Mouse (Mus musculus) T-helper 17 cell (primary cell): ENCODE data around the gene Tmeff2.

ENCODE experiments used
- in situ Hi-C, 2 experiments: fragments of 300-600 bp; cut with MboI, MseI; formaldehyde crosslinking; loops; 1 replicate in 1 of 2; 2 replicates in 1 of 2; pipeline ENCODE4 v1.15.1; 2025; ENCODE audit warnings: high pct_unique_total_duplicates in 2 of 2

Tmeff2 gene

DNA sequence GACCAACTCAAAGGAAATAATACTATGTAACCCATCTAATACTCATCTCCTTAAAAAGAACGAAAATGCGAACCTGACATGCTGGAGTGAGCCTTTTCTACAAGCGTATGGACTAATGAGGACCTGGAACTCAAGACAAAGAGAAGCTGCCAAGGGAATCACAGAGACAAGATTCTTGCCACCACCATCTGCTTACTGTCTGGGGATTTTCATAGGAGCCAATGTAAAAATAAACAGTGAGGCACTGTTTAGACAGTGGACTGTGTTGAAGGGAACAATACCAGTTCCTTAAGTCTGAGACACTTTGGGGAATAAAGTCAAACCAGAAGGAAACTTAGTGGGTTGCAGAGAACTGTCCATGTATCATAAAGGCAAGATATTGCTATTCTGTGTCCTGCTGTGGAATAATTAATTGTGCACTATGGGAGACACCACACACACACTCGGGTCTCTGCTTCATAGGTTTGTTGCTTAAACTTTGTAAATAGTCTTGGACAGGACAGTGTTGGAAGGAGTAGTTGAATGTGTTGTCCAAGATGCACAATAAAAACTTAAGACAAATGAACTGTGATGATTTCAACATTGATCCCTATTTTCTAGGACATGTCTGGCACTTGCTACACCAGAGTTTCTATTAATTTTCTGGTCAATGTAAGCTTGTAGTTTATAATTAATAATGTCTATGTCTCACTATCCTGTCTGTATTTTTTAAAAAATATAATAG lies 79.1 kb downstream of the Tmeff2 start:
- in situ Hi-C loops = no loop called here

DNA sequence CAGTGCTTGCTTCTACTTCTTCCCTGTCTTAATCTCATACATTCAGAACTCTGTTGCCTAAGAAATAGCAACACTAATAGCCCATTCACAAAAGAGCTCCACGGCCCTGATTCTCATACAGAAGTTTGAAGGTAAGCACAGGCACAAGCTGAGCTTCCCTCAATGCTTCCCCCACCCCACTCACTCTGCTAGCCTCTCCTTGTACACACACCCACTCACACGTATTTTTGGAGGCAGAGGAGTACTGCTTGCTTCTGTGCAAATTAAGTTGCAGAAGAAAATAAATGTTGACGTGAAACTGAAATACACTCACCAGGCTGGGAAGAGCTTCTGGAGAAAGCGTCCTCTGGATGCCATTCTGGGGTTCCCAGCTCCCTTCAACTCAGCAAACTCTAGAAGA lies 80.1 kb downstream of the Tmeff2 start:
- in situ Hi-C loops = no loop called here

DNA sequence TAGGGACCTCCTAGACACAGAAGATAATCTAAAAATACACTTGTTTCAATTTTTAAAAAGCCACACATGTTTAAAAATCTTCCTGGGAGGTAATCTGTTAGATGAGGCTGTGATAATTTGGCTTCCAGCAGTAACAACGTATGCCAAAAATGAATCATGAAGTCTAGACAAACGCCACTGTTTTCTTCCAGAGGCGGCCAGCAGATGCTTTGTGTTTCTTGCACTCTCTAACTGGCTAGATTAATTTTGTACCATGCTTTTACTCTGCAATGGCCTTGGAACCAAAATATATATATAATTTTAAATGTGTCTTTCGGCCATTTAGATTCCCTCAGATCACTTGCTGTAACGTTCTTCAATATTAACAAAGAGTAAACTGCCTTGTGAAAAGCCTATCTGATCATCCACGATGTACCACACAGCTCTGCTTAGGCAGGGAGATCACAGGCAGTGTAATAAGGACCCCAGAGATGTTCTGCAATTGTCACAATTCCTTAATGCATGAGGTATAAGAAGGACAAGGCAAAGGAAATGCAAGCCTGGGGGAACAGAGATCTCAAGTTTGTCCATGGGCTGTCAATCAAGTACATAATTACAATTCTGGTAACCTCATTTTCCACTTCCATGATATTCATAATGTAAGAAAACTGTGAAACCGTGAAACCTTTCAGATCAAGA lies 80.8 kb downstream of the Tmeff2 start:
- in situ Hi-C loops = no loop called here

DNA sequence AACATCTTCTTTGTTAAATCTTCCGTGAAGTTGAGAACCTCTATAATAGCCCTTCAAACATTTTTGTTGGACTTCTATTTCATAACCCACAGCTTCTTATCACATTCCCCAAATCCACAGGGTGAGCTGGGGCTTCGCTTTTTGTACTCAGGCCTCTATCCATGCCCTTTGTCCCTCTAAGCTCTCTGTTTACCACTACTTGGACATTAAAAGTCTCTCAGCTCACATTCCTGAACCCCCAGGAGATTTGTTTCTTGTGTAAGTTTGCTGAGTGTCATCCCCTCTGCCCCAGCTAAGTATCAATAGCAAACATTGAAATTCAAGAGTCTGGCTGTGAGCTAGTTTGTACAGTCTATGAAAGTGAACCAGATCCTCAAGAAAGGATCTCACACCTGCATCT lies 90.2 kb downstream of the Tmeff2 start:
- in situ Hi-C loops = loop anchor here in 1 of 2 experiments (10.0 kb wide), 1 partner anchor 884 kb away; no protein-coding TSS in a partner anchor

DNA sequence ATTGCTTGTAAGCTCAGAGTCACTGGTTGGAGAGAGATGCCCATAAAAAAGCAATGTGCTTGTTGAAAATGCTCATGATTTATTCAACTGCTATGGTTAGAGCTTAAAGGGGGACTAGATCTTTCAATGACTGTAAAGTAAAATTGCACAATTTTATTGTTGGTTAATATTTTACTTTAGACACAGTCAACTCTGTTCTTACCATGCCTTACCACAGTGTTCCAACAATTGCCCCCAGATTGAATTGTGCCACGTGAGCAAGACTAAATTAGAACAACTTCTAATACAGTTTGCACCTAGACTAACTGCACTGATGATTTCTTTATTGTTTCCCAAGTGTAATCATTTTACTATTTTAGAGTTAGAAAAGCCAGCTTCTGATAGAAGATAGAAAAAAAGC lies 94.1 kb downstream of the Tmeff2 start:
- in situ Hi-C loops = loop anchor here in 1 of 2 experiments (10.0 kb wide), 1 partner anchor 880 kb away; no protein-coding TSS in a partner anchor

DNA sequence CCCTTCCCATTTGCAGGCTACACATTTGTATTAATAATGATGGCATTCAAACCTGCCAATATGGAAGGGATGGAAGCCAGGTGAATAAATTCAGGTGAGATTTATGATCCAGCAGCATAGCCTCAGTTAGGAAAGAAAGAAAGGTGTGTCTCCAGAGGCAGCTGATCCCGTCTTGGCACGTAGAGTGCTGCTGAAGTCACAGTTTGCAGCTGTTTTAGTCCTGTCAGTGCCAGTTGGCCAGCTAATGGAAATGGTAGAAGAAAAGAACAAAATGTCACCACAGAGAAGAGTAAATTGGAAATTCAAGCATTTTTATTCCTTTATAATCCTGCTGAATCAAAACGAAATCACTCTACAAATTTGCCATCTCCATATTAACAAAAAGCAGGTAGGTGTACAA lies 99.3 kb downstream of the Tmeff2 start:
- in situ Hi-C loops = loop anchor here in 1 of 2 experiments (10.0 kb wide), 2 partner anchors 875 to 1635 kb away; partner anchors contain the start of gene Nemp2

DNA sequence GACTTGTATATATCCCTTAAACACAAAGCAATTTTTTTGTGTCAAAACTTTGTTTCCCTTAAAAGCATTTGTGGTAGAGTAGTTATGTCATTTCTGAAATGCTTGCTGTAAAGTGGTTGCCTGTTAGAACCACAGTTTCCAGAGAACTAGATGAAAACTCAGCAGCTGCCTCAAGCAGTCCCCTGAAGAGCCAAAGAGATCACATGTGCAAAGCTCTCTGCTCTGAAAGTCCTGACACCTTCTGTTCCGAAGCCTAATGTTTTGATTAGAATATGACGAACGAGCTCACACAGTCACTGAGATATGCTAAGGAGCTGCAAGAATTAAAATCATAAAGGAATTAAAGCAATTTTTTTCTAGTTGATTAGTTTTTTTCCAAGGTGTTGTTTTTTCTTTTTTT lies 107.9 kb downstream of the Tmeff2 start:
- in situ Hi-C loops = loop anchor here in 1 of 2 experiments (10.0 kb wide), 1 partner anchor 1626 kb away; the partner anchor contains the start of gene Nemp2

DNA sequence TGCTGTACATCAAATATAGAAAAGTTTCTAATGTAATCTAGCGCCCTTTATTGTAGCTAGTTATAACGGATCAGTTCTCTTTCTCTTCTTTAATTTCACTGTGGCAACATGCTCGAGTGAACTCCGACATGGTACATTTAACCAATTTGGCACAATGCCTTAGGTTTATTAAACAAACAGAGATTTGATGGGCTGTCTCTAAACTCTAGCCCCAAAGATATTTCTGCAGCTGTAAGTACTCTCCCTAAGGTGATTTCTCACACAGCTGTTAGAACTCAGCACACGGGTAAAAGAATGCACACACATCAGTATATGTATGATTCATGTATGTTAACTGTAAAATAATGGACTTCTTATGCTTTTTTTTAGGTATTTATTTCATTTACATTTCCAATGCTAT lies 139.8 kb downstream of the Tmeff2 start:
- in situ Hi-C loops = no loop called here

DNA sequence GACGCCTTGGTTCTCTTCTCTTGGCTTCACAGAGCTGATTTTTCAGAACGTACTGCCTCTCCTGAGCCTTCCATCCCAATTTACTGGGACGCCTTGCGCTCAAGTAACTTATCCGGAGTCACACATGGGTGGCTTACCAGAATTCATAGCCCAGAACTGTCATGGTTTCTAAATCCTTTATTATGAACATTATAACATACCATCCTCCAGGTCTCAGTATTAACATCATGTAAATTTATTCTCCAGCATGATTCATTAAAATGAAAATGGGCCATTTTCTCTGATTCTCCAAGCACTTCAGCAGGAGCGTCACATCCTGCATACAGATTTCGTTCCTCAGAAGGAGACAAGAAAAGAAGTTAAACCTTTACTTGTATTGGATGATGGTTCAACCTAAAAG lies 144.4 kb downstream of the Tmeff2 start:
- in situ Hi-C loops = no loop called here

DNA sequence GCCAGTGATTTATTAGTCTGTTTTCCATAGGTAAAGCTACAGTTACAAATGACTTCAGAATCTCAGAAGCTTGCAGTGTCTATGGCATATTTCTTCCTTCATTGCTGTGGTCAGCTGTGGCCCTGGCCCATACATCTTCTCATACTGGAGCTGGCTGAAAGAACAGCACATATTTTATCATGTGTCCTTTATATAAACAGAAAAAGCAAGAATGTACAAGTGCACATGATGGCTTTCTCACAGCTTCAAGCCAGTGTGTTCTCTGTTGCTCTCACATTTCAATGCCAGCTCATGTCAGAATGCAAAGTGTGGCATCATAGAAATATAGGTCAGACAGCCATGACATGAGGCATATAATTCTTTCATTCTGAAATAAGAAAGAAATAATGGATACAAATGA lies 164.1 kb downstream of the Tmeff2 start:
- in situ Hi-C loops = no loop called here

DNA sequence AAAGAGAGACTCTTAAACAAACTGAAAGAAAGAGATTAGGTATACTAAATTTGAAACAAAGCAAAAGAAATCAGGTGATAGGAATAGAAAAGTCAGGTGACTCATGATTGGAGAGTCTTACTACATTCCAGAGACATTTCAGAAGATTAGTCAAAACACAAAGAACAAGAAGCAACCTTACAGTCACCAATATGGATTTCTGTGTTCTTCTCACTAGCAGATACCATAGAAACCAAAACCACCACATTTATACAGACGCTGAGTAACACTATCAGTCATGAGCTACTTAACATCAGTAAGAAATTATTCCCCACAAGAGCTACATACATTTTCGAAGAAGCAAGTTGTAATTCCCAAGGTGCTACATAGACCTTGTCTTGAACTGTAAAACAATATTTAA lies 165.2 kb downstream of the Tmeff2 start:
- in situ Hi-C loops = no loop called here

DNA sequence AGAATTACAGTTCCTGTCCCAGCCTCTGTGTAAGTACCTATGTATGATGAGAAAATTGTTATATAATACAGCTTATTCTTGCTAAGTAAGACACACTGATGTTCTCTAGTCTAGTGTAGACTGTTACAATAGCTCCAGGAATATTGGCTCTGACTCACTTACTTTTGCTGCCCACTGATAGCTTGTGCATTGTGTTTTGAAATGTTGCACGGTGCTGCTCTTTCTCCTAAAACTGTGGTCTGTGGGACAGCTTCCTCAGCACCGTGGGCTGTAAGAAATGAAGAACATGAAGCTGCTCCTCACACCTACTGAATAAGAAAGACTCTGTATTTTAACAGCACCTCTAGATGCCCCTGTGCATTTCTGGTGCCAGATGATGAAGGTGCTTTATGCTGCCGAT lies 168.4 kb downstream of the Tmeff2 start:
- in situ Hi-C loops = no loop called here

DNA sequence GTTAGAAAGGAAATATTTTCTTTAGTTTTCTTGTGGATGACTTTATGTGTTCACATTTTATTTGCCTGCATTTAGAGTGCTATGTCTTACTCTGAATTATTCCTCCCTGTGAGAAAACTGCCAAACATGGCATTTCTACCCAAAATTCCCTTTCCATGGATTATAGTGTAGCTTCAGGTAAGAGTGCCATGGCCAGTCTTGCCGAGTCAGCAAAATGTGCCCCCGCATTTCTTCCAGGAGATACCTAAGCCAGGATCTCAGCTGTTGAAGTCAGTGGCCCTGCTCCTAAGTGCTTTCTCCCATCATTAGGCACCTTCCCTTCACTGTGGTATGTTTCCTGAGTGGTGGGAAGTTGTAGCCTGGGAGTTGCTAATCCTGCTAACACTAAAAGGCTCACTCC lies 168.8 kb downstream of the Tmeff2 start:
- in situ Hi-C loops = no loop called here

DNA sequence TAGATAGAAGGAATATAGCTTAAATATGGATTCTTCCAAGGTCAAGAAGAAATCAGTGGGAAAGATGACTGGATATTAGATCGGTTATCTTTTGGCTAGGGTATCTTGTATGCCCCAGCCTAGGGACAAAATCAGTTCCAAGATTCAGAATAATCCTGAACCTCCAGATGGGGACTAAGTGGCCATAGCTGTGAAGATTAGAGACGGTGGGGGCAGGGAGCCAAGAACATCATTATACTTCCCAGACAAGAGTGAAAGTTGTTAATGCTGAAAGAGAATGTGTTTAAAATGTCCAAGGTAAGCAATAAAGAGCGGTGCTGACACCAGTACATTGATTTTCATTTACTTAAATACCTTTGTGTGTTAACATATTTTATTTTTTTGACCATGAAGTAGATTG lies 173.6 kb downstream of the Tmeff2 start:
- in situ Hi-C loops = no loop called here

DNA sequence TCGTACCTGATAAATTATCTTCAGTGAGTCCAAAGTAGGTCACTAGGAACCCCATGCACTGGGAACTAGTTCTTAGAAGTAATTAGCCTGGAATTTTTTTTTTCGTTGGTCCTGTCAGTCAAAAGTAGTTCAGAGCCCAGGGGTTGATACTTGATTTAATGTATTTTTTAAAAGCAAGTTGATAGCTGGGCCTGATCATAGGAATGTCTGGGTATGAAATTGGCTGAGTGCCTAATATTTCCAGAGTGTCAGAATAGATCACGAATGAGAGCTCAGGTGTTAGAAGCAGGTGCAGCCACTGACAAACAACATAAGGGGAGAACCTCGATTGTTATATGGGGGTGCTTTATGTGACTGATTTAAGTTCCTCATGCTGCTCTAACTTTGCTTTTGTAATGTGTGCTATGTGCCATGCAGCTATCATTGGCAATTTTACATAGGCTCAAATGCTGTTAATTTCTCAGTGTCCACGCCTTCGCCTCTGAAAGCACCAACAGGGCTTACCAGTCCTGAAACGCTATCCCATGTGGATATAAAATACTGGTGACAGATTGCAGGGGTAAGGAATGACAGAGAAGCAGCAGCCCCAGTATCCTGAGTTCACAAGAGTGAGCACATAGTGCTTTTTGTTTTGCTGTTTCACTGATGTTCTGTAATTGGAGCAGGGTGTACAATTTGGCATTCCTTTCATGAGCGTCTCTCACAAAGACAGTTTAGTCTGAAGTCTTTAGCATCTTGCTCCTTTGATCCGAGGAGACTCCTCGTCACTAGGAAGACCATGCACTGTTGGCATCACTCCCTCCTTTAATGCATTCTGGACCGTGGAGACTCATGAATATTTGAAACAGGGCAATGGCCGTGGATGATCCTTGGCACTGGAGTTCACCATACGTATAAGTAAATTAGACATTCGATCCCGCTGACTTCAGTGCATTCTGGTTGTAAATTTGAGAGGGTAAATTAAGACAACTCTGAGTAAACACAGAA lies 175.6 kb downstream of the Tmeff2 start:
- in situ Hi-C loops = no loop called here

DNA sequence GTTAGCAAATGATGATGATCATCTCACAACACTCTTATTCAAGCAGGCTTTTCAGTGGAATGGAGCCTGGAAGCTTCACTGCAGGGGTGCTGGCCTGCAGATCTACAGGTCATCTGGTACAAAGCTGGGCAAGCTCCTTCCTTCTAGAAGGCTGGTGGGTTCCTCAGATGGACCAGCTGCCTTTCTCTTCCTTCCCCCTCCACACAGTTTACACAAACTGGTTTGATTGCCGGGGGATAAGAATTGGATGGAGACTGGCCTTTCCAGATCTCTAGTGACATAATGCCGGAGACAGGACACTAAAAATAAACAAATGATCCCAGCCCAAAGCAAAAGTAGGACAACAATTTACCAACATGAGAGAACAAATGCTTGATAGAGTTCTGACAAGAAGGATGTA lies 188.5 kb downstream of the Tmeff2 start:
- in situ Hi-C loops = loop anchor here in 1 of 2 experiments (5.0 kb wide), 1 partner anchor 33 kb away; no protein-coding TSS in a partner anchor

DNA sequence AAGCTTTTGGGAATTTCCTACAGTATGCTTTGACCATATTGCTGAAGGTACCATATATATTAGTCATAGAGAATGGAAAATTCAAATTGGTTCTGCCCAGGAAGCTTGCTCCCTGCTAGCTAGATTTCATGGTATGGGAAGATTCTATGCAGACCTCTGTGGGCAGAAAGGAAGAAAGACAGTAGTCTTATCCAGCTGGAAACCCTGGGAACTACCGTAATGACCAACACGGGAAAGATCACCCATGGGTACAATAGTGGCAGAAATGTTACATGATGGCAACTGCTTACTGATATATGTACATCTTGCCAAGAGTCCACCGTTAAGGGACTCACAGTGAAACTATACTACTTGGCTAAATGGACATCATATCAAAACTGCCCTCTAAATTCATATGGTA lies 189.4 kb downstream of the Tmeff2 start:
- in situ Hi-C loops = loop anchor here in 1 of 2 experiments (5.0 kb wide), 1 partner anchor 32 kb away; no protein-coding TSS in a partner anchor

DNA sequence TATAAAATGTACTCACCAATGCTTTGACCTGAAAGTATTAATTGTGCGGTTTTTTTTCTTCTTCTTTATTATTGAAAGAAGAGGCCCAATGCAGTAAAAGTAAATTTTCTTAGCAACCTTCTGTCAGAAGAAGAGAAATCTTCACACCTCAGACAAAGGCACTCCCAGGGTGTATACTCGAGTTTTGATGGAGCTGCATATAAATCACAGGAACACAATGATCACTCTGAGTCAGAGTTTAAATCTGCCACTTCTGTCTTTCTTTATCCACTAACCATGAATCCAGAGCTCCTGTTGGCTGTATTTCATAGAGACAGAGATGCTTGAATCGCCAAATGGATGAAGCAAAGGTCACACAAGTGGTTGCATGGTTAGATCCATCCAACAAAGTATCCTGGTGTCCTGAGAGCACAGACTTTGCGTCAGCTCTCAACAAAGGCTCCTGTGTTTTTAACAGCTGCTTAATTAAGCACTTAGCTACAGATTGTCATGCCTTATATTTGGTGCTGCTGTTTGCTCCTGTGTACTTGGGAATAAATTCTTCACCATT lies 189.8 kb downstream of the Tmeff2 start:
- in situ Hi-C loops = no loop called here

DNA sequence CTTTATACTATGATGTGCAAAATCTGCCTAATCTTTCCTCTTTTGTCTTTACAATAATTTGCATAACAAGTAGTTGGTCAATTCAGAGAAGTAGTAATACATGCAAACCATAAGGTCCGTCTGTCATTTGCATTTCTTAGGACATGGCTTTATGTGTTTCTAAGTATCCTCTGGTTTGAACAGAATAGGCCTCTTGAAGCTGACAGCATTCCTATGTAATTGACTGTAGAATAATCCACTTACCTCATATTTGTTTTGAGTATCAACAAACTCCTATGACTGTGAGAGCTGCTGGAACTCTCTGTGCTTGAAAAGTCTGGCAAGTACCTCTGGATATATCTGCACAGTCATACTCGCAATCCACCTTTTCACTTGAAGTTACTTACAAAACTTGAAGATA lies 194.3 kb downstream of the Tmeff2 start:
- in situ Hi-C loops = no loop called here

DNA sequence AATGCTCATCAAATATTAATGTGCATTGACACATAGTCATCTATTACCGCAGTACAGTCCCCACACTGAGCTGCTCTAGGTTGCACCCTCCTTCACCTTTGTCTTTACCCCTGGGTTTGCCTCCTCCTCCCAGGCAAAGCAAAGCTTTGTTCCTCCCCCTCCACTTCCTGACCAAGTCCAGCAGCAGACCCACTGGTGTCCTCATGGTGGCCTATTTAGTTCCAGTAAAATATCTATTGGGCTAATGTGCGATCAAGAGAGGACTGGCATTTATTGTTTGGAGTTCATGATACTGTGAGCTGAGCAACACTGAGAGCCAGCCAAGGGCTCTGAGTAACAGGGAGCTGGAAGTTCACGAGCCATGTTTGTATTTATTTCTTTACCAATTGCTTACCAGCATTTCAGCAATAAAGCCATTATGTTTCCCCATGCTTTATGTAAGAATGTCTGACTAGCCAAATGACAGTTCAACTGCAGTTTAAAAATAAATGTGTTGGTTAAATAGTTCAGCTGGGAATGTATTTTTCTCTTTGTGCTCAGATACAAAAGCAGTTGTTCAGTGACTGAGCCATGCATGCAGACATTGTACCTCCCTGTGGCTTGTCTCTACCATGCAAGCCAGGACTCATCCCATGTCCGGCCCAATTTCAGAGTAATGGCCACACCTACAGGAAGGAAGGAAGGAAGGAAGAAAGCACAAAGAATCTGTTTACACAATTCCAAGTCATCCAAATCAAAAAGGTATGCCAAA lies 196.6 kb downstream of the Tmeff2 start:
- in situ Hi-C loops = no loop called here
